Mouse (Mus musculus): ENCODE measurements around the gene Sel1l.

- TF ChIP-seq CTCF (IDR thresholded peaks at IDR 0.05; ENCODE audit: low read depth) (peak; percentile 90), EP300 (optimal IDR thresholded peaks at IDR 0.05) (no peak)
Measured at GRCm38 (mm10) chr12:91799379-91799773, 49.6 kb downstream of the Sel1l start.
